Mouse (Mus musculus) midbrain, embryonic 12.5 days (tissue): Measurements from ENCODE around the gene Frmd8. TPM values are rescaled to one million over a fixed set of nuclear protein-coding genes. Genes with fewer than 3 reads are reported as not detected.

Source experiments
- ATAC-seq: fragments of 200-750 bp; cut with Nextera tagmentation; 2 replicates; pipeline ENCODE4 v1.8.0; 2017; ENCODE audit warnings: low read depth, moderate TSS enrichment, moderate library complexity; ENCODE audit not compliant: low FRiP score
- H3K27ac ChIP-seq: fragments of 300-500 bp; sonication (generic); replicated peaks from 2 replicates; pipeline ENCODE4 v1.5.1; 2016; ENCODE audit warnings: mild to moderate bottlenecking
- H3K27me3 ChIP-seq: fragments of 300-500 bp; sonication (generic); 2 replicates; pipeline ENCODE4 v1.6.1; 2016; ENCODE audit warnings: mild to moderate bottlenecking
- H3K36me3 ChIP-seq: fragments of 300-500 bp; sonication (generic); 2 replicates; pipeline ENCODE4 v1.6.1; 2016
- H3K4me1 ChIP-seq: fragments of 300-500 bp; sonication (generic); 2 replicates; pipeline ENCODE4 v1.6.1; 2016
- H3K4me2 ChIP-seq: fragments of 300-500 bp; sonication (generic); replicated peaks from 2 replicates; pipeline ENCODE4 v1.6.1; 2016; ENCODE audit warnings: mild to moderate bottlenecking, moderate library complexity
- H3K4me3 ChIP-seq: fragments of 300-500 bp; sonication (generic); 2 replicates; pipeline ENCODE4 v1.5.1; 2016; ENCODE audit warnings: mild to moderate bottlenecking
- H3K9ac ChIP-seq: fragments of 300-500 bp; sonication (generic); replicated peaks from 2 replicates; pipeline ENCODE4 v1.6.1; 2016; ENCODE audit warnings: mild to moderate bottlenecking, moderate library complexity
- H3K9me3 ChIP-seq: fragments of 300-500 bp; sonication (generic); 2 replicates; pipeline ENCODE4 v1.6.1; 2016; ENCODE audit warnings: mild to moderate bottlenecking
- WGBS: fragments of 180-500 bp; shearing (Covaris S2); methylation state at CpG from one replicate; pipeline ENCODE4 v1.1.7; 2016; 5-methylcytosine and 5-hydroxymethylcytosine counted together
- polyA plus RNA-seq: library from polyadenylated mRNA; unstranded; fragments of >200 nt; fragmentation: Nextera tagmentation; extraction: Ambion mirVana; gene quantifications from 2 replicates; pipeline ENCODE4 v1.2.1, GENCODE M21; 2016

The Frmd8 gene
- 22.3 and 24.8 TPM in 2 replicates for polyA plus RNA-seq

- Histone ChIP-seq H3K4me1 (peaks cover 36% of the 10 kb centered on the region), H3K27ac (peak within 1 kb of the TSS; percentile 65), H3K4me3 (peak within 1 kb of the TSS; percentile 80), H3K36me3 (peaks cover 16% of the 10 kb centered on the region; the same call in 1 of the 2 replicates), H3K9ac (peak within 1 kb of the TSS; percentile 82), H3K9me3 (no peaks in the 10 kb centered on the region), H3K27me3 (no peaks in the 10 kb centered on the region), H3K4me2 (peak within 1 kb of the TSS; percentile 88)
- ATAC-seq: peak; percentile 90
- WGBS: under 1% methylated on average over 37 of the region's 37 CpGs
These were observed at the start of gene Frmd8 for GRCm38 (mm10) chr19:5874969-5875480. TSS of gene Frmd8 (minus strand) at chr19:5875274.

- Histone ChIP-seq H3K4me2 (peak within 1 kb of the TSS; percentile 95), H3K9me3 (no peaks in the 10 kb centered on the region), H3K9ac (peak within 1 kb of the TSS; percentile 58), H3K36me3 (no peaks in the 10 kb centered on the region), H3K4me3 (peak within 1 kb of the TSS; percentile 57), H3K27ac (peak within 1 kb of the TSS; percentile 39), H3K4me1 (peaks cover 19% of the 10 kb centered on the region), H3K27me3 (peaks cover 17% of the 10 kb centered on the region)
- 1% methylated on average over 18 of the region's 18 CpGs for WGBS
- ATAC-seq: peak; percentile 93
These were observed 49.6 kb upstream of the Frmd8 start, which contains the start of gene Cdc42ep2 for GRCm38 (mm10) chr19:5924713-5925093. TSS of gene Cdc42ep2 (minus strand) at chr19:5924816.

- under 1% methylated on average over 38 of the region's 38 CpGs for whole genome bisulfite sequencing
These were observed 49.1 kb upstream of the Frmd8 start for GRCm38 (mm10) chr19:5923990-5924712.

GRCm38 (mm10) chr19:5922963-5923362, 47.9 kb upstream of the Frmd8 start:
- no peak for ATAC-seq
- 93% methylated on average over 3 of the region's 3 CpGs for WGBS
- no peak overlapping the region for H3K4me3 ChIP-seq
- H3K4me2 ChIP-seq: no peak overlapping the region
- peaks cover 19% of the 10 kb centered on the region for H3K4me1 ChIP-seq
- H3K27me3 ChIP-seq: peaks cover 17% of the 10 kb centered on the region
- no peak overlapping the region for H3K27ac ChIP-seq
- H3K36me3 ChIP-seq: no peaks in the 10 kb centered on the region
- H3K9me3 ChIP-seq: no peaks in the 10 kb centered on the region
- H3K9ac ChIP-seq: no peak overlapping the region

More at GRCm38 (mm10) chr19:5923990-5924712, 49.1 kb upstream of the Frmd8 start:
- Histone ChIP-seq H3K27ac (peak overlapping the region; percentile 39), H3K9me3 (no peaks in the 10 kb centered on the region), H3K27me3 (peaks cover 17% of the 10 kb centered on the region), H3K4me1 (peaks cover 19% of the 10 kb centered on the region), H3K4me3 (peak overlapping the region; percentile 57), H3K9ac (peak overlapping the region; percentile 58), H3K36me3 (no peaks in the 10 kb centered on the region), H3K4me2 (peak overlapping the region; percentile 95)
- ATAC-seq: peak; percentile 72

- Histone ChIP-seq H3K4me1 (peaks cover 19% of the 10 kb centered on the region), H3K4me2 (no peak overlapping the region), H3K36me3 (peaks cover 2% of the 10 kb centered on the region; the same call in 1 of the 2 replicates), H3K27me3 (peaks cover 17% of the 10 kb centered on the region), H3K27ac (no peak overlapping the region), H3K9me3 (no peaks in the 10 kb centered on the region), H3K4me3 (no peak overlapping the region), H3K9ac (no peak overlapping the region; the same call in 1 of the 2 replicates)
- ATAC-seq: no peak
- 77% methylated on average over 15 of the region's 15 CpGs for WGBS
These were observed 47.3 kb upstream of the Frmd8 start for GRCm38 (mm10) chr19:5922119-5922942.

GRCm38 (mm10) chr19:5921715-5922114, 46.6 kb upstream of the Frmd8 start:
- Histone ChIP-seq H3K9ac (no peak overlapping the region; the same call in 1 of the 2 replicates), H3K36me3 (peaks cover 6% of the 10 kb centered on the region; the same call in 1 of the 2 replicates), H3K4me2 (no peak overlapping the region; the same call in 1 of the 2 replicates), H3K27me3 (peaks cover 17% of the 10 kb centered on the region), H3K27ac (no peak overlapping the region), H3K4me3 (no peak overlapping the region), H3K4me1 (peaks cover 19% of the 10 kb centered on the region), H3K9me3 (no peaks in the 10 kb centered on the region)
- 15% methylated on average over 9 of the region's 9 CpGs for WGBS
- no peak for ATAC-seq

- peak; percentile 38 for ATAC-seq
- 27% methylated on average over 13 of the region's 13 CpGs for WGBS
These were observed 38.1 kb upstream of the Frmd8 start, which contains the start of gene Dpf2 for GRCm38 (mm10) chr19:5913007-5913719. TSS of gene Dpf2 (minus strand) at chr19:5913010.

GRCm38 (mm10) chr19:5912103-5913006, 37.3 kb upstream of the Frmd8 start:
- peak overlapping the region; percentile 85 for H3K4me2 ChIP-seq
- H3K9me3 ChIP-seq: no peaks in the 10 kb centered on the region
- H3K27me3 ChIP-seq: no peaks in the 10 kb centered on the region
- peak overlapping the region; percentile 94 for H3K9ac ChIP-seq
- H3K27ac ChIP-seq: peak overlapping the region; percentile 84
- peak overlapping the region; percentile 97 for H3K4me3 ChIP-seq
- peak; percentile 93 for ATAC-seq
- H3K4me1 ChIP-seq: peaks cover 32% of the 10 kb centered on the region
- peaks cover 8% of the 10 kb centered on the region for H3K36me3 ChIP-seq
- WGBS: under 1% methylated on average over 51 of the region's 59 CpGs

More at GRCm38 (mm10) chr19:5913007-5913719, 38.1 kb upstream of the Frmd8 start, which contains the start of gene Dpf2:
- Histone ChIP-seq H3K4me3 (peak within 1 kb of the TSS; percentile 97), H3K27ac (peak within 1 kb of the TSS; percentile 84), H3K36me3 (peaks cover 6% of the 10 kb centered on the region; the same call in 1 of the 2 replicates), H3K9me3 (no peaks in the 10 kb centered on the region), H3K9ac (peak within 1 kb of the TSS; percentile 94), H3K4me2 (peak within 1 kb of the TSS; percentile 85), H3K4me1 (peaks cover 32% of the 10 kb centered on the region), H3K27me3 (no peaks in the 10 kb centered on the region)

GRCm38 (mm10) chr19:5911430-5912102, 36.5 kb upstream of the Frmd8 start:
- H3K27ac ChIP-seq: peak overlapping the region; percentile 84
- peaks cover 11% of the 10 kb centered on the region for H3K36me3 ChIP-seq

GRCm38 (mm10) chr19:5910221-5910620, 35.1 kb upstream of the Frmd8 start:
- no peaks in the 10 kb centered on the region for H3K27me3 ChIP-seq
- peak overlapping the region; percentile 85 for H3K4me2 ChIP-seq
- H3K9ac ChIP-seq: peak overlapping the region; percentile 45
- ATAC-seq: no peak
- H3K9me3 ChIP-seq: no peaks in the 10 kb centered on the region
- peak overlapping the region; percentile 63 for H3K27ac ChIP-seq
- H3K4me1 ChIP-seq: peaks cover 32% of the 10 kb centered on the region
- H3K36me3 ChIP-seq: peaks cover 25% of the 10 kb centered on the region
- 59% methylated on average over 6 of the region's 6 CpGs for WGBS
- H3K4me3 ChIP-seq: peak overlapping the region; percentile 26

More at GRCm38 (mm10) chr19:5911430-5912102, 36.5 kb upstream of the Frmd8 start:
- H3K4me2 ChIP-seq: peak overlapping the region; percentile 85
- no peaks in the 10 kb centered on the region for H3K9me3 ChIP-seq
- H3K4me3 ChIP-seq: peak overlapping the region; percentile 97
- H3K4me1 ChIP-seq: peaks cover 32% of the 10 kb centered on the region
- WGBS: 8% methylated on average over 14 of the region's 14 CpGs
- H3K9ac ChIP-seq: peak overlapping the region; percentile 94
- H3K27me3 ChIP-seq: no peaks in the 10 kb centered on the region
- ATAC-seq: no peak
